Mouse (Mus musculus): ENCODE measurements at regions not wholly inside any gene's neighbourhood (a gene's known extent, or its start where the extent isn't known, plus 50 kb on each side); places are given as distances from the start of the nearest gene placed in this dataset.

GRCm38 (mm10) chr2:173432258-173432657 lies 90.1 kb upstream of the 1700021F07Rik start:
- no peak for TF ChIP-seq POLR2A (IDR thresholded peaks at IDR 0.05; ENCODE audit: insufficient read depth, low read depth, low read length)
- TF ChIP-seq CTCF (IDR thresholded peaks at IDR 0.05): no peak
- TF ChIP-seq EP300 (IDR thresholded peaks at IDR 0.05; ENCODE audit: insufficient read depth, low read depth, low read length): peak; percentile 31; the same call in 1 of the 2 replicates
